Mouse (Mus musculus) gonadal fat pad, adult 2 months (tissue): ENCODE measurements around the gene Bmp2k. TPM values are rescaled to one million over a fixed set of nuclear protein-coding genes. Genes with fewer than 3 reads are reported as not detected.
A peak's percentile ranks its signal among the peaks of the same experiment; 100 is the strongest.

Source experiments
- DNase-seq: peaks from one replicate; pipeline ENCODE4 v3.0.0-alpha.2; 2012; ENCODE audit warnings: low read depth
- polyA plus RNA-seq: library from polyadenylated mRNA; depleted of rRNA; stranded (reverse); fragments of >200 nt; gene quantifications from 2 replicates; pipeline ENCODE4 v1.2.3, GENCODE M21; 2012; rRNA removed

Bmp2k gene
- polyA plus RNA-seq, result 11.7 and 12.0 TPM in 2 replicates

DNA sequence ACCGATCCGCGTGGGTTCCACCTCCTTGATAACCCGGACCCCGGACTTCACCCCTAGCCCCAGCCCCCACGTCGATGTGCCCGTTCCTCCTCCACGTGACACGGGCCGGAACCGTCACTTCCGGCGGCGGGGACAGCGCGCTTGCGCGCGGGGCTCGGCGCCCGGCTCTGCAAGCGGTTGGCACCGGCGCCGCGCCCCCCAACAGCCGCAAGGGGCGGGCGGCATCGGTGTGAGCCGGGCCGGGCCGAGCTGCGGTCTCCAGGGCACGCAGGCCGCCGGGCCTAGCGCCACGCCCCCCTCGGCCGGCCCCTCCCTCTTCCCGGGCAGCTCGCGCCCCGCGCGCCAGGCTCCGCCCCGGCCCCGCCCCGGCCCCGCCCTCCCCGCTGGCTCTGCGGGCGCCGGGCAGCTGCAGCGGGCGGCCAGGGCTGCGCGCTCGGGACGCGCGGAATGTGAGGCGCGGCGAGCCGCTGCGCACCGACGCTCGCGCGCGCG, at the start of gene Bmp2k:
Bmp2k (plus strand) TSS at position 380 of the 492 bp plus-strand sequence.
- DNase-seq, result peak; percentile 30

DNA sequence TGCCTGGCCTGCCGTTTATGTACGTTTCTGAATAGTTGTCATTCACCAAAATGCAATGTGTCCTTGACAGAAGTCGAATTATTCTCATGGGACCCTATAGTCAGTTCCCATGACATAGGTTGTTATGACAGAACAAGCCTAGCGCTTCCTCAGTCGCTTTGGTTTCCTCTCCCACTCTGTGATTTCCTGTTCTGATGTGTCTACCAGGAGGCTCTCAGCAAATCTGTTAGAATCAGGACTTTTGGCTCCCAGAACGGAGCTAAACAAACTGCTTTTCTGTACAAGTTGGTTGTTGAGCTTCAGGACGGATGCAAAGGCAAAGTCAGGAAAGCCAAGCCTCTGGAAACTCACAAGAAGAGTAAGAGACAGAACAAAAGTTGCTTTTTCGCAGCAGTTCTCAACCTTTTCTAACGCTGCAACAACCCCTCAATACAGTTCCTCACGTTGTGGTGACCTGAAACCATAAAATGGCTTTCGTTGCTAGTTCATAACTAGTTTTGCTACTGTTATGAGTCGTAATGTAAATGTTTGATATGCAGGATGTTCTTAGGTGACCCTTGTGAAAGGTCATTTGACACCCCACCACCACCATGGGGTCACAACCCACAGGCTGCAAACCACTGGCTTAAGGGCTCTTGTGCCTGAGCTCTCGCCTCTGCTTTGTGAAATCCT, 48.5 kb upstream of the Bmp2k start:
- no peak for DNase-seq

DNA sequence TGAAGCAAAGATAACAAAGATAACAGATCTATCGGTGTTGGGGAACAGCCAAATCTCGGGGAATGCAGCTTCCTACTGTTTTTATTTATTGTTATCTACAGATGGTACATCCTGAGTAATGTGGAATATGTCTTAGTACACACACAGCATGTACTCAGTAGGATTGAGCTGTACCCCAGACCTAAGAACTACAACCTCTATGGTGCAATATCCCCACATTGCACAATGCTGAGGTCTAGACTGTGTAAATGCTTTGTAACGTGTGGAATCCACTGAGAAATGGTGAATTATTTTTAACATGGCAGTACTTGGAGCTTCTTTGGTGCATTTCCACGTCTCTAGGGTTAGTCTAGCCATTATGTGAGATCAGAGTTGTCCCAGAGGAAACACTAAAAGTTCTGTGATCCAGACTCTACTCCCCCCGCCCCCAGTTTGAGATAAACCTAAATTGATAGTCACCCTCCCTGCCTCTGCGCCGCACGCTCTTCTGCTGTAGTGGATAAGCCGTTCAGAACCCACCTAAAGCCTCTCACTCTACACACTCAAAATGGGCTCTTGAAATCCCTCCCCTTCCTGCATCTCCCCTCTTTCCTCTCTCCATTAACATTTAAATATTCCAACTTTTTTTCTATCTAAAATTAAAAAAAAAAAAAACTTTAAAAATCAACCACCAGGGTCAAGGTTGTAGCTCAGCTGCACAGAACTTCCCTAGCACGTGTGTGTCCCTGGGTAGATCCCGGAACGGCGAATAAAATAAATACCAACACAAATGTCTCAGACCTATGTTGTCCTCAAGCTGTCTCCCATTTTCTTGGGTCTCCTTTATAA, 47.4 kb upstream of the Bmp2k start:
- no peak for DNase-seq

DNA sequence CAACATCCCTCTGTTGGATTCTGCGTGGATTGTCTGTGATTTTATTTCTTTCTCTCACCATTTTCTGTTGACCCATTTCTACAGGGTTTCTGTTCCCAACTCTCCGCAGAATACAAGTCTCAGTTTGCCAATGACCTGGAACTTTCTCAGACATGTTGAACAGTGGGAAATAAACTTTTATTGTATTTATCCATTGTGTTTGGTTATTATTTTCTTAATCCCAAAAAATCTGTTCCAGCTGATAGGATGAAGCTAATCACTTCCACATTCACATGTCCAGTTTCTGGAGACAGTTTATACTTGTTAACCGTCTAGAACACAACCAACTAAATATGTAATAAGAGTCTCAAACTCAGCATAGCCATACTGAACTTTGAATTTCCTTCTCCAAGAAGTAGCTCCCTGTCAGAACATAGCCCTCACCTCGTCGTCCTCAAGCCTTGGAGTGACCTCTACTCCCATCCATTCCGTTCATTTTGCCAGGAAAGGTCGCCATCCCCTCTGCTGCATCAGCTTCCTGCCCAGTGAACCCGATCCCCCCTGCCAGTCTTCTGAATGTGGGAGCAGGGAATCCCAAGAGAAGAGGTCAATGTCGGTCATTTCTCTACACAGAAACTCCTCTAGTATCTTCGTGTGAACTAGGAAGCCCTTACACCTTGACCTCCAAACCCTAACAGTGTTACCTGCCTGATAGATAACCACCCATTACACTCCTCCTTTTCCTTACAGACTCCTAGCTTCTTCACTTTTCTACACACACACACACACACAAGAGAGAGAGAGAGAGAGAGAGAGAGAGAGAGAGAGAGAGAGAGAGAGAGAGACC, 46.6 kb upstream of the Bmp2k start:
- DNase-seq, result no peak

DNA sequence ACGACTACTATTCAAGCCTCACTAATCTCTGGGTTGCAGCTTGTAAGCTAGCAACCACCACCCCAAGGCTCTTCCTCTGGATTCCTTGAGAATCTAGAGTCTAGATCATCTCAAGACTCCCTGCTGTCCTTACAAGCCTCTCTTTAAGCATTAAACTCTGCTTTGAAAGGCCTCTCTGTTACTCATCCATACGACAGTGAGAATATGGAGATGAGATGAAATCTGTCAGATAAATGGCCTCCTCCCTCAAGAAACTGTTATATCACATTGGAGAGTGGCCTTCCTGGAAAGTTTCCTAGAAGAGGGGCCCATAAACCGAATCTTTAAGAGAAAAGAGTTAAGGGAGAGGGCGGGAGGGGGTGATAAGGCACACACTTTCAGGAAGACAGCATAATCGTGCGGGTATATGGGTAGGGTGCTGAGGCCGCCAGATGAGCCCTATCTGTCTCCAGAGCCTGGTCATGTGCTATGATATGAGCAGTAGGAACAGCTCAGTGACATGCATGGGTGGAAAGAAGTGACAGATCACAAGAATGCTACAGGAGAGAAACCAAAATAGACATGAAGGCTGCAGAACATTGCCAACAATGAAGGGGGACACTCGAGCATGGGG, 45.9 kb upstream of the Bmp2k start:
- no peak for DNase-seq

DNA sequence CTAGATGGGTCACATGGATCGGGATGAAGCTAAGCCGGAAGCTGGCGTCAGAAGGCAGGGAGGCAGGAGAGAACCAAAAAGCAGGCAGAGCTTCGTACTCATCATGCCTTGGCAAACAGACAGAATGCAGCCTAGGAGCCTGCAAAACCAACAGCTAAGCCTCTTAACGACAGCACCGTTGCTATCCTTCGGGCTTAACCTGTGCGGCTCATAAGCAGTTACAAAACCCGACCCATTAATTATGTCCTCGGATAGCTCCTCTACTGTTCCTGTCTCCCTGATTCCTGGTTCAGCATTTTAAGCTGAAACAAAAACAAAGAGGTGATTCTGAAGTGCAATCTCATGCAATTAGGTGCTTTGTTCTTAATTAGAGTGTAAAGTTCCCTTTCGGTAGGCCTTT, 43.4 kb upstream of the Bmp2k start:
- DNase-seq, result no peak

DNA sequence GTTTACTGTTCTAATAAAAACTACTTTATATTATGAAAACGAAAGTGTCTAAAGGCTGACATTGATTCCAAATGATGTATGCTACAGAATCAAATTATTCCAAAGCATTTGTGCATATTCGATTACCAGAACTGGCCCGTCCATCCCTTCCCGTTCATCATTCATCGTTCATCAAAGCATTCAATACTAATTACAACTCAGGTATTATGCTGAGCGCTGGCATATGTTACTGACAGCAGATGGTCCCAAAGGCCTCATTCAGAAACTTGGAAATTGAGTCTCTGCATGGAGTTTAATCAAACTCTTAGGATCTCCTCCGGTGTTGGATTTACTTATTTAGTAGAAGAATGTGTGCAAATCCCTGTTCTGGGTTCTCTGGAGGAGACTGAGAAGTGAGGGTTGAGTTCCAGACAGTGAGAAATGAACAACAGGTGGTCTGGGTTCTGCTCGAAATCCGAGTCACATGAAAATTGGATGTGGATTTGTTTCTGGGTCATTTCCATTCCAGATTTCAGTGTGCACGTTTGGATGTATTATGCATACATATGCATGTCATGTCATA, 42.9 kb upstream of the Bmp2k start:
- no peak for DNase-seq

DNA sequence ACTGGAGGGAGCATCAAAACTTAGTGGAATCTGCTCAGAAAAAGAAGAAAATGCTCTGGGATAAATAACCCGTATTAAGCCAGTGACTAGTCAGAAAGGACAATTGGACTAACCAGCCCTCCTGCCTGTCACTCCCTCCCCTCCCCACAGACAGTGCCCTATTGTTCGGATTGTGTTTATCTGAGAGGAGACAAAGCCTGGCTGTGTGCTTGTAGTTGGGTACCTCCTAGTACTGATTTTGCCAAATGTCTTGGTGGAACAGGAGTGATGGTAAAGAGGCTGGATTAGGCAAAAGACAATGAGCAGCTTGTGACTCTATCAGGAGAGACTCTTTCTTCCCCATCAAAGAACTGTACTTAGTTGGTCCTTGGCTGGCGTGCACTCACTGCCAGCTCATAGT, 40.6 kb upstream of the Bmp2k start:
- DNase-seq, result no peak

DNA sequence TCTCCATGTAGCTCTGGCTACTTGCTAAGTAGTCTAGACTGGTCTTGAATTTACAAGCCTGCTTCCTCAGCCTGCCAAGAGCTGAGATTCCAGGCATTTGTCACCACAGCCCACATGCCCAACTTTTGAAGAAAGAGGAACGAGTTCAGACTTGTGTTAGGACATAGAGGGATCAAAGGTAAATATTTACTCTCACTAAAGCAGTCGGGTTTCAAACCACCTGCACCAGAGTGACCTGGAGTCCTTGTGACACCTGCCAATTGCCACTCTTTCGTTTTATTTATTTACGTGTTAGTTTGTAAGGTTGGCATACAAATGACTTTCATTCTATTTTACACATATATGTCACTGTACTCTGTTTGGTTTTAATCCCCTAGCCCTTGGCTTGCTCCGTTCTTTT, 36.4 kb upstream of the Bmp2k start:
- no peak for DNase-seq

DNA sequence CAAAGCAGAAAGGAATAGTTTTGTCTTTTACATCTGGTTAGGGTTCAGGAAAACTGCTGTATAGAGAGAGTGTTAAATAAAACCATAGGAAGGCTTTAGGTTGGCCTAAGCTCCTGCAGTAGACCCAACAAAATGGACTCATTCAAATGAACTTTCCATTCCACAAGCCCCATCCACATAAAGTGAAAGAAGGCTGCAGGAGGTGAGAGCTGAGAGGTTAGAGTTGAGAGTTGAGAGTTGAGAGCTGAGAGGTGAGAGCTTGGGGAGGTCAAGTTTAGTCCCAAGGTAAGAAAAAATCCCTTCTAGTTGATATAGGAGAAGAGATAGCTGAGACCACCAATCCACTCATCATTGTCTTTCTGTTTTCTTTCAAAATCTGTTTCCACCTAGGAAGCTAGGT, 35.6 kb upstream of the Bmp2k start:
- DNase-seq, result no peak

DNA sequence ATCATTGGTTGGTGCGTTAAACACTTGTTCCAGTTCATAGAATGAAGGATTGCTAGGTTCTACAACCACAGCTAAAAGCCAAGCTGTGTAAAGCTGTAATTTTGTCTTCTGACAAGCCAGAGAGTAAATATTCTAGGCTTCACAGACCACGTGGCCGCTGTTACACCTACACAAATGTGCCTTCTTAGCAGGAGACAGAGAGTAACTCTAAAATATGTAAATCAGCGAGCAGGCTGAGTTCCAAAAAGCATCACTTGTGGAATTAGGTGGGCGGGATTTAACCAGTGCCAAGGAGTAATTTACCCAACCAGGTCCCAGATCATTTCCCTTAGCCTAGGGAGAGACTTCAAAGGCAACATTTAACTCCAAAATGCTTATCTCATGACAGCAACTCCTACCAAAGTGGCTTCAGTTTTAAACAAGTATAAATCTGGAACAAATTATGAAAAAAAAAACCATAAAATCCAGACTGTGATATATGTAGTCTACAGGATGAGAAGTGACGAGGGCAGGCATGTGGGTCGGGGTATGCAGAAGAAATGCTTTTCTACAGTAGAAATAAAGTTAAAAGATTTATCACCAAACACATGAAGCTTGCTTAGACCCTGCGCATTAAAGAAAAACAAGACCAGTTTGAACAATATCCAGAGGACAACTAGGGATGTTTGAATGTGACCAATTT, 35.1 kb upstream of the Bmp2k start:
- DNase-seq, result no peak

DNA sequence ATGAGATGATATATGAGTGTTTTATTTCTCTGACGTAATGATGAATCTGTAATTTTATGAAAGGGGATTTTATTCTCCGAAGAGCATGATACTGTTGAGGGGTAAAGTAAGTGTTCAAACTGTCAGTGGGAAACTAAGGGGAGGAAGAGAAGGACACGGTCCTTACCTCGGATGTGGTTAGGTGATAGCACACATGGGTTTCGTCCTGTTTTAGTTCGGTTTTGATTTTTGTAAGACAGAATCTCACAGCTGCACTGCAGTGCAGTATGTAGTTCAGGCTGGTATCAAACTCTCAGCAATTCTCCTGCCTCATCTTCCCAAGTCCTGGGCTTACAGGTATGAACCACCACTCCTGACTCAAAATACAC, 34.6 kb upstream of the Bmp2k start:
- DNase-seq, result no peak

DNA sequence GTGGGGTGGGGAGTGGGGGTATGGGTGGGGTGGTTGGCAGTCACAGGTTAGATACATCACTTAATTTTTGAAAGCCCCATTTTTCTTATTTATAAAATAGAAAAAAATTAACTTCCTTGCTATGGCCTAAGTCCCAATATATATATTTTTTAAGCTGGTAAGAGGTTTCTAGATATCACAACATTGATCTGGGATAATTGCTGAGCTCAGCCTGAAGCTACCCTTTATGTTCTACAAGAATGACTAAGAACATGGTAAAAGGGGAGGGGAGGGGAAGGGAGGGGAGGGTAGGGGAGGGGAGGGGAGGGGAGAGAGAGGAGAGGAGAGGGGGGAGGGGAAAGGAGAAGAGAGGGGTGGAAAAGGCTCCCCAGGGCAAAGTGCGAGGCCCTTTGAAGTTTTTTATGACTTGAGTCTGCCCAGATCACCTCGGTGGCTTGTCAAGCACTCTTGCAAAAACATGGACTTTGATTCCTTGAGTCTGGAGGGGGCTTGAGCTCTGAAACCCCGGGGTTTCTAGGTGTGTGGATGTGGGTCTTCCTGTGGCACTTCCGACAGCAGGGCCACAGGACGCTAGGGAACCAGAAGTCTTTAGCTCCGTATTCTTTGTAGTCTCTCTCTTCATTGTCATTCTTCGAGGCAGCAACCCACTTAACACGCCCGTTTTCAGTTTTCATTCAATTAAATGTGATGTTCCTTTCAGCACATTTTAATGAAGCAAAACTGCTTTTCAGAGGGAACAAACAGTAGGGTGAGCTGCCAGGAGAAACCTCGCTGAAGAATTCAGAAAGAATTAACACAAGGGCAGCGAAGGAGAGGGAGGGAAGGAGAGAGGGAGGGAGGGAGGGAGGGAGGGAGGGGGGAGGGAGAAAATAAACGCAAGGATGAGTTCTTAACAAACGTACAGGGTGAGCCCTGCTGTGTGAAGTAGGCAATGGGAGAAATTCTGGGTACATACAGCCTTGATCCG, 33.1 kb upstream of the Bmp2k start:
- DNase-seq, result no peak

DNA sequence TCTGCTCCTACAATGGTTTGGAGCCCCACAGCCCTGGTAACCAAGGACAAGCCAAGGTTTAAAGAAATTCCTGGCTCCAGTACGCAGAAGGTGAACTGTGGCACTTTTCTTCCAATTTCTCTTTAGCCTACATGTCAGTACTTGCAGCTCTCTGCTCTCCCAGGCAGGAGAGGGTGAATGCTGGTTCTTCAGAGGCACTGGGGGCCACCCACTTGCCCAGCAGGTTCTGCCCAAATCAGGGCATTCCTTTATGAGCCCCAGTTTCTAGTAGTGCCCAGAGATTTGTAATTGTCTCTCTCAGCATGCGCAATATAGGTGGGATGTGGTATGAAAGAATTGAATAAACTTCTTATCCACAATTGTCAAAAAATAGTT, 32.5 kb upstream of the Bmp2k start:
- no peak for DNase-seq

DNA sequence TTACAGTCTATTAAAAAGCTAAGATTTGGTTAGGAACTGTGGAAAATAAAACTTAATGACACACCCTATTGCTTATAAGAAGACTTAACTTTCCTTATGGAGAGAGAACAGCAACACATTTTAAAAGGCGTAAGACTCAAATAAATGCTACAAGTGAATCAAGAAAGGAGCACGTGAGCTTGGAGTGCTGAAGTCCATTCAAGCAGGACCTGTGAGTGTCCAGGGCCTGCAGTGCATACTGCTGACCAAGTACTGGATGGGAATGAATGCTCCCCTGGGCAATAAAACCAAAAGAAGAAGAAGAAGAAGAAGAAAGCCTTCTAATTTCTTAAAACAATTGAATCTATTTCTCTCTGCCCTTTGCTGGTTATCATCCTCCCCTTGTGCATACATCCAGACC, 32.0 kb upstream of the Bmp2k start:
- DNase-seq, result no peak

DNA sequence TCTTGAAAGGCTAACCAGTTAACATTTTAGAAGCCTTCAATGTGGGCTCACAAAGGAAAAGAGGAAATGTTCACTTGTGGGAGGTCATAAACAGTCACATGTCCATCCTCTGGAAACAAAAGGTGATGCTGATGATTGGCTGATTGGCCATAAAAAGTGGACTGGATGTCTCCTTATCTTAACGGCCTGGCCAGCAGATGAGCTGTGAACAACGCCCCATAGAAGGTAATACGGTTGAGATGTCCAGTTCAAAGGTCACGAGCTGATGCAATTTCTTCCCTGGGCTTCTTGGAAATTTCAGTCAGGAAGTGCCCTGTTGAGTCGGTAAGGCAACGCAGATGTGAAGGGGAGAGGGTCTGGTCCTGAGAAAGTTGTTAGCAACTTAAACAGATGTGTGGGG, 28.9 kb upstream of the Bmp2k start:
- DNase-seq, result no peak

DNA sequence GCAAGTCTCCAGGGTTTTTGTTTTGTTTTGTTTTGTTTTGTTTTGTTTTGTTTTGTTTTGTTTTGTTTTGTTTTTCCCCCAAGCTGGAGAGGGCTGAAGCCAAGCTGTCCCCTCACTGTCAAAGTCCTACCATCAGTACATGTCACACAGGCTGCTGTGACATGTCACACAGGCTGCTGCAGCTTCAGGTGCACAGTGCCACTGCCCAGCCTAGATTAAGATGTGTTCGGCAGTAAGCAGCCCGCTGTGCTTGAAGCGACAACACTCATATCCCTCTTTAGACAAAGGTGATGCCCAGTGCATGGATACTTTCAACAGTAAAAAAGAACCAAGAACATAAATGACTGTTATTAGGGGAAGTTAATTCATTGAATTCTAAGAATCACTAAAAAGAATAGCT, 28.5 kb upstream of the Bmp2k start:
- DNase-seq, result no peak

DNA sequence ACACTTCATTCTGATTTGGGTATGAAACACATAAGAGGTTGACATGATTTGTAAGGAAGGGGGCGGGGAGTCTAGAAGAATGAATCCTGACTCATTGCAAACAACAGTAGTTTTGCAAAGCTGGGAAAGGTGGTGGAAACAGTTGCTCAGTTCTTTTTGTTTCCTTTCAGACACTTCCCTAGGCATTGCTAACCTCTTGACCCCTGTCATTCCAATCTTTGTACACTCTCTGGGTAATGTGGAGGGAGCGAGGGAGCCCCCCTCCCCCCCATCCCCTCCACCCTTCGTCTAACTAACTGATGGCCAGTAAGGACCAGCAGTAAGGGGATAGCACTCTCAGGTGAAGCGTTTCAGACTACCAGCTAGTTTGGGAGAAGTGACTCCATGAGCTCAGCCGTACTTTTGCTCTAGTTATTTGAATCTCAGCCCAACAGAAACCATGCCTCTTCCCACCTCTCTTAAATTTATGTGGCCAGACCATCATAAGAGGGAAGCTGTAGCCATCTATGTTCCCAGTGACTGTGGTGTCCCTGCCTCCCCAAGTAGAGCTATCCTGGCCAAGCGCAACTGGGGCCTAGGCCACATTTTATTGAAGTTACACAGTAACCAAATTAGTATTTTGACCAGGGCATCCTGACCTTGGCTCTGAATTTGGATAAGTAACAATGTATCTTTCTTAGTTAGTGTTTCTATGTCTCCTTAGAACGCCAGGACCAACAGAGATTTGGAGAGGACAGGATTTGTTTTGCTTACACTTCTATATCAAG, 27.6 kb upstream of the Bmp2k start:
- no peak for DNase-seq

DNA sequence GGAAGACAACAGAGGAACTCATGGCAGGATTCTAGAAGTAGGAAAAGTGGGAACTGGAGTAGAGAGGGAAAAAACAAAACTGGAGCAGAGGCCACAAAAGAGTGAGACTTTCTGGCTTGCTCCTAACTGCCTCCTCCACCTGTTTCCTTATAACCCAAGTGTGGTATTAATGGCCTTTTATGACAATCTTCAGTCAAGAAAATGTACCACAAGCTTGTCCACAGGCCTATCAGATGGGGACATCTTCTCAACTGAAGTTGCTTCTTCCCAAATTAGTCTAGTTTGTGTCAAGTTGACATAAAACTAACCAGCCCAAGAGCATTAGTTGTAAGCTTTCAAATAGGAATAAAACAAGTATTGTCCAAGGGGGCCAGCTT, 27.0 kb upstream of the Bmp2k start:
- DNase-seq, result no peak
